Mouse (Mus musculus) CD8-positive naive resting alpha-beta T cell, adult 2 months (primary cell): ENCODE results near the gene Rab6b.
"Not testable (repeated sequence)": the region's sequence is repeated elsewhere in the genome, so short reads cannot be mapped to it uniquely, and the experiment has no call there.

Source experiments
- DNase-seq, 2 experiments: peaks; one replicate each; pipeline ENCODE4 v3.0.0; 2022; ENCODE audit warnings: low read depth in 2 of 2, low spot score in 2 of 2

The Rab6b gene

GRCm38 (mm10) chr9:103141266-103141665, 29.7 kb downstream of the Rab6b start:
- no peak for DNase-seq

GRCm38 (mm10) chr9:103143881-103144280, 32.3 kb downstream of the Rab6b start:
- no peak for DNase-seq

- DNase-seq: no peak
Measured at GRCm38 (mm10) chr9:103145351-103145750, 33.8 kb downstream of the Rab6b start.

DNA sequence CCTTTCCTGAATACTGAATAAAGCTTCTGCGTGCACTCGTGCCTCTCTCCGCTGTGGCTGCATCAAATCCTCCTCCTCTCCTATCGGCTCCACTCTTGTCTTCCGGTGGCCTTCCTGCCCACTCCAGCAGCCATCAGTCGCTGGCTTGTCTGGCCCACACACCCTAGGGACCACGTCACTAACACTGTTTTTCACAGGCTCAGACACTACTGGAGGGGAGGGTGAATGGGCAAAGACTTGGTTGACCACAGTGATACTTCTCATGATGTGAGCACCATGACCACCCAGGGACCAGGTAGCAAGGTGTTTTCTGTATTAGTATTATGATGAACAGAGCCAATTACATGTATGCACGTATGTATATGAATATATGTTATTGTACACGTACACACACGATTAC, 34.7 kb downstream of the Rab6b start:
- DNase-seq: no peak

GRCm38 (mm10) chr9:103146703-103147102, 35.1 kb downstream of the Rab6b start:
- no peak for DNase-seq

DNA sequence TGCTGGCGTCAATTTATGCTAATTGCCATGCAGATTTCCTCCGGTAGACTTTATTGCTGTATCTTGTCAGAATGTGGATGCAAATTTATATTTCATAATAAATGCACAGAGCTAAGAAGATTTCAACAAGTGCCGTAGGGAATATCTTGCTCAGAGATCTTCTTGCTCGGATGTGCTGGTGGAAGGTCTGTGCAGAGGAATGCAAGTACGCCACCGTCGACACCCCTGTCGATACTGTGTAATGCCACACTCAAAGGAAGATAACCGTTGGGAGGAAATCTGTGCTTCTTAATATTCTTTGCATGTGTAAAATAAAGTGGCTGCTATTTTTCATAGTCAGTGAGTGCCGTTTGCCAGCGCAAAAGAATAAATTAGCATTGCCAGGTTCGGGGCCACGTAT, 35.5 kb downstream of the Rab6b start:
- no peak for DNase-seq

- DNase-seq: no peak
Measured at GRCm38 (mm10) chr9:103149074-103149799, 37.6 kb downstream of the Rab6b start.

GRCm38 (mm10) chr9:103153286-103153685, 41.7 kb downstream of the Rab6b start:
- no peak for DNase-seq

DNA sequence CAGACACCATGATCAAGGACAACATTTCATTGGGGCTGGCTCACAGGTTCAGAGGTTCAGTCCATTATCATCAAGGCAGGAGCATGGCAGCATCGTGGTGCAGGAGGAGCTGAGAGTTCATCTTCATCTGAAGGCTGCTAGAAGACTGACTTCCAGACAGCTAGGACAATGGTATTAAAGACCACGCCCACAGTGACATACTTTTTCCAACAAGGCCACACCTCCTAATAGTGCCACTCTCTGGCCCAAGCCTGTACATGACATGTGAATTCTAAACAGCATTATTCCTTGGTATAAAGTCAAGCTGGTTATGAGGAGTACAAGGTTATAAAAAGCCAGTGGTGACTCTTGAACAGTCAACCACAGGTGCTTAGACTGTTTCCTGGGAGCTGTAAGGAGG, 43.0 kb downstream of the Rab6b start:
- no peak for DNase-seq

- DNase-seq: not testable (repeated sequence)
Measured at GRCm38 (mm10) chr9:103155158-103155557, 43.6 kb downstream of the Rab6b start.

DNA sequence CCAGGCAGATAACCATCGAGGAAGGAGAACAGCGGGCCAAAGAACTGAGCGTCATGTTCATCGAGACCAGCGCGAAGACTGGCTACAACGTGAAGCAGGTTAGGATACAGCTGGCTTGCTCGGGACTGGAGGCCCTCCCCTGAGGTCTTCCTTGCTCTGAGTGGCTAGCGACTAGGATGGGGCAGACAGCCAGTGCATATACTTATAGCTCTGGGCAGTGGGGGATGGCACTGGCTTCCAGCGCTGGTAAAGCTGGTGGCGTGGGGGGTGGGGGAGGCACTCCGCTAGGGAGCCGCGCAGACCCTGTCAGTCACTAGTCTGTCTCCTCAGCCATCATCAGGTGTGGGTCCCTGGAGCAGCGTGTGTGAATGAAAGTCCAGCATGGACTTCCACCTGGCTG, 52.2 kb downstream of the Rab6b start:
- no peak for DNase-seq

- no peak for DNase-seq
Measured at GRCm38 (mm10) chr9:103168046-103168445, 56.5 kb downstream of the Rab6b start.

DNA sequence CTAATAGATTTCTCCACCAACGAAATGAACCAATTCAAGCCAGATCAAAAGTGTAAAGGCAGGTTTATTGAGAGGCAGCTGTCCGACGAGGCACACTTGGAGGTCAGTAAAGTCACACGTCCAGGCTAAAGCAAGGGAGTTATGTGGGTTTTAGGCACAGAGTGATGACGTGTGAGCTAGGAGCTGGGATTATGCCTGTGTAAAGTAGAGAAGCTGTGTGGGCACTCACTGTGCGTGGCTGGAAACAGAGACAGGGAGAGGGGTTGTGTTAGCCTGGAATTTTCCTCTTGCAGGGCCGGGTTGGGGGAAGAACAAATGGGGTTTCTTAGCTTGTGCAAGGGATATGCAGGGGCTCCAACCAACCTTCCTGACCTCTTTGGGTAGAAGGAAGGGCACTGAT, 57.2 kb downstream of the Rab6b start:
- no peak for DNase-seq

GRCm38 (mm10) chr9:103174771-103175519, 63.4 kb downstream of the Rab6b start:
- no peak for DNase-seq

GRCm38 (mm10) chr9:103175692-103176091, 64.1 kb downstream of the Rab6b start:
- no peak for DNase-seq

- DNase-seq: no peak
Measured at GRCm38 (mm10) chr9:103180303-103180702, 68.7 kb downstream of the Rab6b start.

GRCm38 (mm10) chr9:103180807-103181565, 69.4 kb downstream of the Rab6b start:
- DNase-seq: peak; percentile 35 to 39

DNA sequence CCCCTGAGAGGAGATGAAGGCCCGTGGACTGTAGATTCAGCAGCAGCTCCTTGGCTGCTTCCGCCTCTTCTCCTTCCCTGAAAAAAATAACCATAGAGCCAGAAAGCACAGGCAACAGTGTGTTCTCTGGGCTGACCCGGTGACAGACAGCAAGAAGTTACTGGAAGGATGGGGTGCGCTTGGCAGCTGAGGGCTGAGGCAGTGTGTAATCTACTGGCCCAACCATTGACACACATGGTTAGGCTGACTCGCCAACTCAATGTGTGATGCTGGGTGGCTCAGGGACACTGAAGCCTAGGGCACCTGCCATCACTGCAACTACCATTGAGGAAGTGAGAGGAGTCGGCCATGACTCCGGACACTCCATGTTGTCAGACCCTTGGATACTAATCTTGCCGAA, 70.3 kb downstream of the Rab6b start:
- no peak for DNase-seq

- no peak for DNase-seq
Measured at GRCm38 (mm10) chr9:103184855-103185254, 73.3 kb downstream of the Rab6b start.

- DNase-seq: no peak
Measured at GRCm38 (mm10) chr9:103185946-103186345, 74.4 kb downstream of the Rab6b start.

- DNase-seq: no peak
Measured at GRCm38 (mm10) chr9:103186747-103187146, 75.2 kb downstream of the Rab6b start.

DNA sequence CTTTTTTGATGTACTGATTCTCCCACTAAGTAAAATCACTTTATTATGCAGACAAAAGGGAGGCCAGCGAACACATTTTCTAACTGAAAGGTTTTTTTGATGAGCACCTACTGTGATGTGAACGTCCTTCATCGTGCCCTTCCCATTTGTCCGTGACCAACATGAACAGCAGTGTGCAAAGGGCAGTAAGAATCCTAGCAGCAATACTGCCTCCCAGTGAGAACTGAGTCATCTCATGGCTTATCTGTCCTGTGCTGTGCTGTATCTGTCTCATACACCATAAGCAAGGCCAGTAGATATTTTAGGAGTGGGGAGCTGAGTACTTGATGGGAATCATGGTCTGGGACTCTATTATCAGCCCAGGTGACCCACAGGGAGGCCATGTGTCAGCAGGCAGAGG, 76.8 kb downstream of the Rab6b start:
- DNase-seq: no peak
